Mouse (Mus musculus): ENCODE data around the gene Pomt1. TPM values are rescaled to one million over a fixed set of nuclear protein-coding genes. Genes with fewer than 3 reads are reported as not detected.

Gene Pomt1
- polyA plus RNA-seq, 1 experiment, result 14.7 TPM

DNA sequence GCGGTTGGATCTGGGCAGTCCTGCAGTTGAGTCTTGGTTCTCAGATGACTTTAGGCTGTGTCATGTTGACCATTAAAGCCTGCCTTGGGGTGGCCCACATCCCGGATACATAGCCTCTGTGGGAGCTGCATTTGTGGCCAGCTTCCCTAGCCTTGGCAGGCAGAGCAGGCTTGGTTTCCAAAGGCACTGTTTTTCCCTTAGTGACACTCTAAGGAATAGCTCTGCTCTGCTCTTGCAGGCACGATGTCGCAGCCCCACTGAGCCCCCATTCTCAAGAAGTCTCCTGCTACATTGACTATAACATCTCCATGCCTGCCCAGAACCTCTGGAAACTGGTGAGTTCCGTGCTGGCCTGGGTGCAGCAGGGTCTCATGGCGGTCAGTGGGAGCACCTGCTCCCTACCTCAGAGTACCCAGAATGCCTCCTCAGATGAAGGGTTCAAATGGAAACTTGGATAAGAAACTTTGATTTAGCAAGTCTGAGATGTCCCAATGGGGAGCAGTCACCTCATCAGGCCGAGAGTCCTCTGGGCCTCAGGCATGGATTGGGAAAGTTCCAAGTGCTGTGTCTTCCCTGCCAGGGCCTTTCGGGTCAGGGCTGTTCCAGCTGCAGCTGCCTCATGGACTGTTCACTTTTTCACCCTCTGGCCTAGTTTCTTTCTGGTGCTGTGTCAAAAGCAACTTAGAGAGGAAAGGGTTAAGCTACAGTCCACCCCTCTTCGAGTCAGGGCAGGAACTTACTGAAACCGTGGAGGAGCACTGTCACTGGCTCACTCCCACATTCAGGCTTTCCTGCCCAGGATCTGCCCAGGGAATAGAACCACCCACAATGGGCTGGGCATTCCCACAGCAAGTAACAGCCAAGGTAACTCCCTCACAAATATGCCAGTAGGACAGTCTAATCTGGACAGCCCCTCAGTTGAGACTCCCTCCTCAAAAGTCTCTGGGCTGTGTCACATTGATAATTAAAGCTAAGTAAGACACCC lies 12.3 kb downstream of the Pomt1 start:
- Histone ChIP-seq H3K4me2 (ENCODE audit: low read depth) (no peak overlapping the region), H3K79me2 (ENCODE audit: control insufficient read depth, insufficient read depth) (no peaks in the 10 kb centered on the region), H3K4me3 (no peak overlapping the region), H3ac (ENCODE audit: control insufficient read depth, insufficient read length) (no peak overlapping the region), H3K27me3 (ENCODE audit: control insufficient read depth, insufficient read depth, insufficient read length) (no peaks in the 10 kb centered on the region), H3K36me3 (ENCODE audit: control insufficient read depth, insufficient read depth) (peaks cover 14% of the 10 kb centered on the region)
- TF ChIP-seq CEBPB (IDR thresholded peaks at IDR 0.05; ENCODE audit: insufficient read depth, poor library complexity, severe bottlenecking) (no peak), POLR2AphosphoS2 (IDR thresholded peaks at IDR 0.05; ENCODE audit: insufficient read length, low read depth) (peak; percentile 2), REST (IDR thresholded peaks at IDR 0.05; ENCODE audit: insufficient read depth, insufficient read length) (no peak), USF1 (IDR thresholded peaks at IDR 0.05; ENCODE audit: low read depth) (no peak), E2F4 (IDR thresholded peaks at IDR 0.05; ENCODE audit: insufficient read depth) (no peak), TCF12 (IDR thresholded peaks at IDR 0.05; ENCODE audit: insufficient read depth, poor library complexity, severe bottlenecking) (no peak), POLR2A (IDR thresholded peaks at IDR 0.05; ENCODE audit: insufficient read length, low read depth) (no peak), MYOG (IDR thresholded peaks at IDR 0.05; ENCODE audit: control insufficient read depth in 1 of 3, insufficient read depth in 1 of 3, insufficient read length in 2 of 3, low read depth in 2 of 3) (no peak)

DNA sequence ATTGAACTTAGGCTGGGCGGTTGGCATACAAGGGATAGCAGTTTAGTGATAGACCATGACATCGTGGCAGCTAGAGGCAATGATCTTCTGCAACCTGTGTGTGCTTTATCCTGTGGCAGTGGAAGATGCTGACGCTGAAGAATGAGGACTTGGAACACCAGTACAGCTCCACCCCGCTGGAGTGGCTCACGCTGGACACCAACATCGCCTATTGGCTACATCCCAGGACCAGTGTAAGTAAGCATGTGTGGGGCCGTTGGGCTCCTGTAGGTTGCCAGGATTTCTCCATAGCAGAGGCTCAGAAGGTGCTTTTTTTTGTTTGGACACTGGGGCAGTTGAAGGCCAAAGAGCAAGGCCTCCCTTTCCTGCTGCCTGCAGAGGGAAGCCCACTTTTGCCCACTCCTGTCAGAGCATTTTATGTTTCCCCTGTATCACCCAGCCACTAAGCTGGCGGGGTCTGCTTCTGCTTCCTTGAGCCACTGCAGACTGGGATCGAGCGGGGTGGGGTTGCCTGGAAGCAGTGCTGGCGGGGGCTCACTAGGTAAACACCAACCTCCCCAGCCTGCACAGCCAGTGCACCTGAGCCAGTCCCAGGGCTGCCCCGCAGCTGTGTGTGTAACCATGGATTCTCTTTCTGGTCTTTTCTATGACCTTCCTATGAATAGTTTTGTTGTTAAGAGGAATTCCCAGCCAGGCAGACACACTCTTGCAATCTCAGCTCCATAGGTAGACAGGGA lies 15.6 kb downstream of the Pomt1 start:
- H3K4me3 ChIP-seq, result no peak overlapping the region
- peaks cover 14% of the 10 kb centered on the region for H3K36me3 ChIP-seq (ENCODE audit: control insufficient read depth, insufficient read depth)
- peak; percentile 14 for TF ChIP-seq POLR2AphosphoS2 (IDR thresholded peaks at IDR 0.05; ENCODE audit: insufficient read length, low read depth)
- no peak for TF ChIP-seq E2F4 (IDR thresholded peaks at IDR 0.05; ENCODE audit: insufficient read depth)
- H3ac ChIP-seq (ENCODE audit: control insufficient read depth, insufficient read length), result no peak overlapping the region
- H3K27me3 ChIP-seq (ENCODE audit: control insufficient read depth, insufficient read depth, insufficient read length), result no peaks in the 10 kb centered on the region
- H3K79me2 ChIP-seq (ENCODE audit: control insufficient read depth, insufficient read depth), result no peaks in the 10 kb centered on the region
- H3K4me2 ChIP-seq (ENCODE audit: low read depth), result no peak overlapping the region

DNA sequence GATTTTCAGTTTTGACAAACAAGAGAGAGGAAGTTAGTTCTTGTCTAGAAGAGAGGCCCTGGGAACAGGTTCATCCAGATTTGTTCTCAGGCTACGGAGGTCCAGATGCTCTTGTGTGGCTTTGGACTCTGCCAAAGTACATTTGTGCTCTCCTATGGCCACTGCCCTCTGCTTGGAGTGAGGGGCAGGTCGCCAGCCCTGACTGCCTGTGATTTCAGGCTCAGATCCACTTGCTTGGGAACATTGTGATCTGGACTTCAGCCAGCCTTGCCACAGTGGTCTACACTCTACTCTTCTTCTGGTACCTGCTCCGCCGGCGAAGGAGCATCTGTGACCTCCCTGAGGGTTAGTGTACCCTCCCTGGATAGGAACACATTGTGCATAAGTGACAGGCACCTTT lies 16.3 kb downstream of the Pomt1 start:
- Histone ChIP-seq H3K4me3 (no peak overlapping the region), H3ac (ENCODE audit: control insufficient read depth, insufficient read length) (no peak overlapping the region), H3K79me2 (ENCODE audit: control insufficient read depth, insufficient read depth) (no peaks in the 10 kb centered on the region), H3K27me3 (ENCODE audit: control insufficient read depth, insufficient read depth, insufficient read length) (no peaks in the 10 kb centered on the region), H3K36me3 (ENCODE audit: control insufficient read depth, insufficient read depth) (peaks cover 7% of the 10 kb centered on the region), H3K4me2 (ENCODE audit: low read depth) (no peak overlapping the region)
- no peak for TF ChIP-seq MAX (IDR thresholded peaks at IDR 0.05; ENCODE audit: low read depth)

DNA sequence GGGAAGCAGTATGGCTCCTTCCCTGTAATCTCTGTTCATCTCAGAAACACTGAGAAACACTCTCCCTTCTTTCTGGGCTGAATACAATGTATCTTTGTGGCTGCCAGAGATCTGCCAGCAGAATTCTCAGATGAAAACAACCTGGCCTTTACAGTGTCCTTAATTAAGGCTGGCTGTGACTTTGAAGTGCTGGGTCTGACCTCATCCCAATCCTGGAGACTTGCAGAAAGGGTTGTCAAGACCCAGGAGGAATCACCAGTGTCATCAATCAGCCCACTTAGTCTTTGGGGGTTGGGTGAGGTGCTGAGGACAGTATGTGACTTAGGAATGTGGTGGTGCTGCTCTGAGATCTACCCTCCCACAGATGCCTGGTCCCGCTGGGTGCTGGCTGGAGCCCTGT lies 17.0 kb downstream of the Pomt1 start:
- TF ChIP-seq E2F4 (IDR thresholded peaks at IDR 0.05; ENCODE audit: insufficient read depth), result no peak
- TF ChIP-seq POLR2A (IDR thresholded peaks at IDR 0.05; ENCODE audit: insufficient read length, low read depth), result no peak
- no peak for TF ChIP-seq POLR2AphosphoS2 (IDR thresholded peaks at IDR 0.05; ENCODE audit: insufficient read length, low read depth)
- TF ChIP-seq TCF12 (IDR thresholded peaks at IDR 0.05; ENCODE audit: insufficient read depth, poor library complexity, severe bottlenecking), result no peak
- no peak for TF ChIP-seq CEBPB (IDR thresholded peaks at IDR 0.05; ENCODE audit: insufficient read depth, poor library complexity, severe bottlenecking)
- no peak for TF ChIP-seq TCF3 (IDR thresholded peaks at IDR 0.05; ENCODE audit: insufficient read length, low read depth)
- no peak for TF ChIP-seq REST (IDR thresholded peaks at IDR 0.05; ENCODE audit: insufficient read depth, insufficient read length)
- TF ChIP-seq MAX (IDR thresholded peaks at IDR 0.05; ENCODE audit: low read depth), result no peak
- no peak for TF ChIP-seq MYOD1 (IDR thresholded peaks at IDR 0.05; ENCODE audit: control insufficient read depth in 1 of 3, insufficient read length in 2 of 3, low read depth in 2 of 3)
- no peak for TF ChIP-seq USF1 (IDR thresholded peaks at IDR 0.05; ENCODE audit: low read depth)
- no peak for TF ChIP-seq SRF (IDR thresholded peaks at IDR 0.05; ENCODE audit: control insufficient read depth, insufficient read length, low read depth)
- no peak for TF ChIP-seq MYOG (IDR thresholded peaks at IDR 0.05; ENCODE audit: control insufficient read depth in 1 of 3, insufficient read depth in 1 of 3, insufficient read length in 2 of 3, low read depth in 2 of 3)
- Histone ChIP-seq H3ac (ENCODE audit: control insufficient read depth, insufficient read length) (no peak overlapping the region), H3K27me3 (ENCODE audit: control insufficient read depth, insufficient read depth, insufficient read length) (no peaks in the 10 kb centered on the region), H3K4me3 (no peak overlapping the region), H3K36me3 (ENCODE audit: control insufficient read depth, insufficient read depth) (peaks cover 4% of the 10 kb centered on the region), H3K79me2 (ENCODE audit: control insufficient read depth, insufficient read depth) (no peaks in the 10 kb centered on the region), H3K4me2 (ENCODE audit: low read depth) (no peak overlapping the region)

DNA sequence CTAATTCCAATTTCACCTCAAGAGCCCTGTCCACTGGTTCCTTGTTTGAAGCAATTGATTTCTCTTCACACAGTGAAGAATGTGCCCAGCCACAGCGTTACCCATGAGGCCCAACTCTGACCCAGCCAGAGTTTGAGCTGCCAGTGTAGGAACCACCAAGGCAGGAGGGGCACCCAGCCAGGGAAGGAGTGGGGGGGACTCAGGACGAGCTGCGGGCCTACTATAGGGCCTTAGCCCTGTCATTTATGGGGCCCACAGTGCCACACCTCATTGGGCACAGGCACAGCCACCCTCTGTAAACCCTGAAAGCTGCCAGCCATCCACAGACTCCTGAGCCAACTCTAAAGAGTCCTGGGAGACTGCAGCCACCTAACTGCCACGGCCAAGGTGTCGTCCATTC lies 18.2 kb downstream of the Pomt1 start:
- H3K27me3 ChIP-seq (ENCODE audit: control insufficient read depth, insufficient read depth, insufficient read length), result no peaks in the 10 kb centered on the region
- H3K4me2 ChIP-seq (ENCODE audit: low read depth), result no peak overlapping the region
- TF ChIP-seq CEBPB (IDR thresholded peaks at IDR 0.05; ENCODE audit: insufficient read depth, poor library complexity, severe bottlenecking) (no peak), MYOG (IDR thresholded peaks at IDR 0.05; ENCODE audit: control insufficient read depth in 1 of 3, insufficient read depth in 1 of 3, insufficient read length in 2 of 3, low read depth in 2 of 3) (no peak), REST (IDR thresholded peaks at IDR 0.05; ENCODE audit: insufficient read depth, insufficient read length) (no peak), TCF3 (IDR thresholded peaks at IDR 0.05; ENCODE audit: insufficient read length, low read depth) (no peak), POLR2A (IDR thresholded peaks at IDR 0.05; ENCODE audit: insufficient read length, low read depth) (no peak), SRF (IDR thresholded peaks at IDR 0.05; ENCODE audit: control insufficient read depth, insufficient read length, low read depth) (no peak), E2F4 (IDR thresholded peaks at IDR 0.05; ENCODE audit: insufficient read depth) (no peak), MAX (IDR thresholded peaks at IDR 0.05; ENCODE audit: low read depth) (no peak), POLR2AphosphoS2 (IDR thresholded peaks at IDR 0.05; ENCODE audit: insufficient read length, low read depth) (no peak), MYOD1 (IDR thresholded peaks at IDR 0.05; ENCODE audit: control insufficient read depth in 1 of 3, insufficient read length in 2 of 3, low read depth in 2 of 3) (no peak), TCF12 (IDR thresholded peaks at IDR 0.05; ENCODE audit: insufficient read depth, poor library complexity, severe bottlenecking) (no peak), USF1 (IDR thresholded peaks at IDR 0.05; ENCODE audit: low read depth) (no peak)
- no peak overlapping the region for H3ac ChIP-seq (ENCODE audit: control insufficient read depth, insufficient read length)
- H3K79me2 ChIP-seq (ENCODE audit: control insufficient read depth, insufficient read depth), result peaks cover 8% of the 10 kb centered on the region
- no peak overlapping the region for H3K4me3 ChIP-seq
- peaks cover 4% of the 10 kb centered on the region for H3K36me3 ChIP-seq (ENCODE audit: control insufficient read depth, insufficient read depth)

Data from myocyte (in vitro differentiated cells).